Mouse (Mus musculus) small intestine, adult 2 months (tissue): ENCODE data around the gene Mllt10. TPM values are rescaled to one million over a fixed set of nuclear protein-coding genes. Genes with fewer than 3 reads are reported as not detected.
"Not testable (repeated sequence)": the region's sequence is repeated elsewhere in the genome, so short reads cannot be mapped to it uniquely, and the experiment has no call there.

Experiments used
- H3K27ac ChIP-seq: fragments of 200-500 bp; 2 replicates; pipeline ENCODE4 v1.5.1; 2012; ENCODE audit warnings: low read depth, low read length, control low read depth, inconsistent platforms; ENCODE audit not compliant: insufficient read depth
- H3K27me3 ChIP-seq: fragments of 200-500 bp; 2 replicates; pipeline ENCODE4 v1.6.1; 2012; ENCODE audit warnings: mild to moderate bottlenecking, moderate library complexity, low read length, inconsistent platforms; ENCODE audit not compliant: control insufficient read depth, insufficient read depth
- H3K36me3 ChIP-seq: fragments of 200-500 bp; 2 replicates; pipeline ENCODE4 v1.6.1; 2012; ENCODE audit warnings: mild to moderate bottlenecking, low read length, control low read depth, inconsistent platforms; ENCODE audit not compliant: control insufficient read depth, insufficient read depth
- H3K4me1 ChIP-seq: fragments of 200-500 bp; 2 replicates; pipeline ENCODE4 v1.6.1; 2012; ENCODE audit warnings: low read length, inconsistent platforms, mixed read lengths; ENCODE audit not compliant: control insufficient read depth, insufficient read depth, insufficient read length
- H3K4me3 ChIP-seq: fragments of 200-500 bp; 2 replicates; pipeline ENCODE4 v1.5.1; 2012; ENCODE audit warnings: low read depth, mild to moderate bottlenecking, control low read depth, inconsistent platforms, low read length, moderate library complexity
- CTCF ChIP-seq: fragments of 200-500 bp; IDR thresholded peaks from 2 replicates; pipeline ENCODE4 v1.5.1; 2012; ENCODE audit warnings: low read depth, mild to moderate bottlenecking, control low read depth, inconsistent platforms, low read length, moderate library complexity, mixed read lengths; ENCODE audit not compliant: insufficient replicate concordance, insufficient read length; ENCODE audit errors: extremely low read depth
- POLR2A ChIP-seq: fragments of 200-500 bp; IDR thresholded peaks from 2 replicates; pipeline ENCODE4 v1.6.1; 2012; ENCODE audit warnings: low read depth, mild to moderate bottlenecking, control low read depth, inconsistent platforms, low read length, moderate library complexity
- WGBS: fragments of 180-500 bp; shearing (Covaris S2); methylation state at CpG from one replicate; pipeline ENCODE4 v1.1.7; 2018; 5-methylcytosine and 5-hydroxymethylcytosine counted together
- polyA plus RNA-seq: library from polyadenylated mRNA; depleted of rRNA; stranded (reverse); fragments of >200 nt; gene quantifications from 2 replicates; pipeline ENCODE4 v1.2.3, GENCODE M21; 2012

Mllt10 gene
- polyA plus RNA-seq, 1 experiment: 22.4 TPM

- Histone ChIP-seq H3K4me3 (no peak overlapping the region), H3K27me3 (no peaks in the 10 kb centered on the region), H3K27ac (no peak overlapping the region), H3K4me1 (peaks cover 5% of the 10 kb centered on the region), H3K36me3 (peaks cover 10% of the 10 kb centered on the region)
- TF ChIP-seq POLR2A (no peak), CTCF (no peak)
These were observed 11.4 kb downstream of the Mllt10 start for GRCm38 (mm10) chr2:18066436-18066835.

- WGBS: 92% methylated on average over 4 of the region's 4 CpGs
- peaks cover 5% of the 10 kb centered on the region for H3K4me1 ChIP-seq
- H3K27me3 ChIP-seq: no peaks in the 10 kb centered on the region
- H3K27ac ChIP-seq: no peak overlapping the region
- no peak for TF ChIP-seq CTCF
- no peak for TF ChIP-seq POLR2A
- H3K36me3 ChIP-seq: peaks cover 11% of the 10 kb centered on the region
- no peak overlapping the region for H3K4me3 ChIP-seq
These were observed 13.2 kb downstream of the Mllt10 start for GRCm38 (mm10) chr2:18068071-18068796.

GRCm38 (mm10) chr2:18071947-18072346, 16.9 kb downstream of the Mllt10 start:
- Histone ChIP-seq H3K27ac (no peak overlapping the region), H3K36me3 (peaks cover 23% of the 10 kb centered on the region), H3K4me3 (no peak overlapping the region), H3K27me3 (no peaks in the 10 kb centered on the region), H3K4me1 (peaks cover 2% of the 10 kb centered on the region; the same call in 1 of the 2 replicates)
- TF ChIP-seq CTCF (no peak), POLR2A (no peak)
- 64% methylated on average over 2 of the region's 2 CpGs for WGBS

GRCm38 (mm10) chr2:18080182-18080860, 25.3 kb downstream of the Mllt10 start:
- TF ChIP-seq CTCF: no peak
- no peak for TF ChIP-seq POLR2A
- 92% methylated on average over 2 of the region's 2 CpGs for WGBS
- no peak overlapping the region for H3K4me3 ChIP-seq
- H3K27me3 ChIP-seq: no peaks in the 10 kb centered on the region
- H3K4me1 ChIP-seq: no peaks in the 10 kb centered on the region
- H3K36me3 ChIP-seq: peaks cover 43% of the 10 kb centered on the region
- no peak overlapping the region for H3K27ac ChIP-seq

- 78% methylated on average over 3 of the region's 3 CpGs for WGBS
- peaks cover 41% of the 10 kb centered on the region for H3K36me3 ChIP-seq
- not testable (repeated sequence) for H3K4me3 ChIP-seq, H3K27me3 ChIP-seq, H3K4me1 ChIP-seq, H3K27ac ChIP-seq
These were observed 32.7 kb downstream of the Mllt10 start for GRCm38 (mm10) chr2:18087695-18088094.

GRCm38 (mm10) chr2:18093858-18094257, 38.8 kb downstream of the Mllt10 start:
- Histone ChIP-seq H3K4me1 (no peaks in the 10 kb centered on the region), H3K27me3 (no peaks in the 10 kb centered on the region), H3K36me3 (peaks cover 24% of the 10 kb centered on the region), H3K4me3 (no peak overlapping the region), H3K27ac (no peak overlapping the region)
- TF ChIP-seq CTCF (no peak), POLR2A (no peak)
- 94% methylated on average over 1 of the region's 1 CpGs for WGBS

GRCm38 (mm10) chr2:18094319-18094718, 39.3 kb downstream of the Mllt10 start:
- no peak overlapping the region for H3K27ac ChIP-seq
- no peaks in the 10 kb centered on the region for H3K27me3 ChIP-seq
- TF ChIP-seq CTCF (no peak), POLR2A (no peak)
- H3K4me1 ChIP-seq: no peaks in the 10 kb centered on the region
- peaks cover 22% of the 10 kb centered on the region for H3K36me3 ChIP-seq
- H3K4me3 ChIP-seq: no peak overlapping the region

GRCm38 (mm10) chr2:18095804-18096203, 40.8 kb downstream of the Mllt10 start:
- WGBS: 32% methylated on average over 2 of the region's 2 CpGs
- H3K27ac ChIP-seq: no peak overlapping the region
- peaks cover 16% of the 10 kb centered on the region for H3K36me3 ChIP-seq
- H3K4me3 ChIP-seq: no peak overlapping the region
- no peaks in the 10 kb centered on the region for H3K4me1 ChIP-seq
- H3K27me3 ChIP-seq: no peaks in the 10 kb centered on the region
- no peak for TF ChIP-seq POLR2A
- no peak for TF ChIP-seq CTCF
